Mouse (Mus musculus) intestine, embryonic 16.5 days (tissue): ENCODE measurements at regions not wholly inside any gene's neighbourhood (a gene's known extent, or its start where the extent isn't known, plus 50 kb on each side); places are given as distances from the start of the nearest gene placed in this dataset.

Experiments
- ATAC-seq: fragments of 200-750 bp; cut with Nextera tagmentation; 2 replicates; pipeline ENCODE4 v1.8.0; 2017; ENCODE audit warnings: moderate TSS enrichment, moderate library complexity
- H3K27ac ChIP-seq: fragments of 300-500 bp; sonication (generic); 2 replicates; pipeline ENCODE4 v1.5.1; 2014; ENCODE audit warnings: mild to moderate bottlenecking, low read length
- H3K27me3 ChIP-seq: fragments of 300-500 bp; sonication (generic); replicated peaks from 2 replicates; pipeline ENCODE4 v1.6.1; 2014; ENCODE audit warnings: low read length, control low read depth, mixed read lengths; ENCODE audit not compliant: control insufficient read depth, insufficient read depth
- H3K36me3 ChIP-seq: fragments of 300-500 bp; sonication (generic); 2 replicates; pipeline ENCODE4 v1.6.1; 2014; ENCODE audit warnings: low read length, control low read depth; ENCODE audit not compliant: control insufficient read depth, insufficient read depth
- H3K4me1 ChIP-seq: fragments of 300-500 bp; sonication (generic); 2 replicates; pipeline ENCODE4 v1.6.1; 2014; ENCODE audit warnings: low read length, control low read depth, mixed read lengths; ENCODE audit not compliant: control insufficient read depth, insufficient read depth
- H3K4me2 ChIP-seq: fragments of 300-500 bp; sonication (generic); 2 replicates; pipeline ENCODE4 v1.6.1; 2014; ENCODE audit warnings: low read depth, low read length, control low read depth
- H3K4me3 ChIP-seq: fragments of 300-500 bp; sonication (generic); 2 replicates; pipeline ENCODE4 v1.5.1; 2014; ENCODE audit warnings: mild to moderate bottlenecking, low read length
- H3K9ac ChIP-seq: fragments of 300-500 bp; sonication (generic); 2 replicates; pipeline ENCODE4 v1.6.1; 2014; ENCODE audit warnings: low read depth, low read length
- H3K9me3 ChIP-seq: fragments of 300-500 bp; sonication (generic); 2 replicates; pipeline ENCODE4 v1.6.1; 2016; ENCODE audit warnings: low read length, control low read depth; ENCODE audit not compliant: control insufficient read depth
- WGBS: fragments of 180-500 bp; shearing (Covaris S2); extraction: QIAGEN DNeasy Blood & Tissue Kit; methylation state at CpG from one replicate; pipeline ENCODE4 v1.1.7; 2014; 5-methylcytosine and 5-hydroxymethylcytosine counted together

DNA sequence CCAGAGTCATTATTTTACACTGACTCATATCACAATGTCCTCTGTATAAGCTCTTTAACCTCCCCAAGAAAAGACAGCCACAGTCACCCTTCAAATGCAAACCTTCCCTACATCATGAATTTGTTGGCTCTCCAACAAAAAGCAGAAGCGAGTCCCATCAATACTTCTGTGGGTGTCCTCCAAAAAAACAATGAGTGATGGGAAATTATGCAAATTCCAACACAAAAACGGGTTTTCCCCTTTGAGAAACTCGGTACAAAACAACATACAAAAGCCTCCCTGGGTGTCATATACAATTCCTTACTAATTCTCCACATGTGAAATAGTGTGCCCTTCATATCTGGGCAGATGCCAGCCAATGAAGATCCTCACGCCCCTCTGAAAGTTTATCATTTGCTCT lies 311.8 kb upstream of the 4930412O13Rik start:
- Histone ChIP-seq H3K36me3 (no peaks in the 10 kb centered on the region), H3K4me2 (no peak overlapping the region), H3K9ac (no peak overlapping the region), H3K27ac (no peak overlapping the region), H3K27me3 (no peaks in the 10 kb centered on the region), H3K4me1 (no peaks in the 10 kb centered on the region), H3K4me3 (no peak overlapping the region), H3K9me3 (no peaks in the 10 kb centered on the region)
- WGBS, result 79% methylated on average over 4 of the region's 4 CpGs
- no peak for ATAC-seq

DNA sequence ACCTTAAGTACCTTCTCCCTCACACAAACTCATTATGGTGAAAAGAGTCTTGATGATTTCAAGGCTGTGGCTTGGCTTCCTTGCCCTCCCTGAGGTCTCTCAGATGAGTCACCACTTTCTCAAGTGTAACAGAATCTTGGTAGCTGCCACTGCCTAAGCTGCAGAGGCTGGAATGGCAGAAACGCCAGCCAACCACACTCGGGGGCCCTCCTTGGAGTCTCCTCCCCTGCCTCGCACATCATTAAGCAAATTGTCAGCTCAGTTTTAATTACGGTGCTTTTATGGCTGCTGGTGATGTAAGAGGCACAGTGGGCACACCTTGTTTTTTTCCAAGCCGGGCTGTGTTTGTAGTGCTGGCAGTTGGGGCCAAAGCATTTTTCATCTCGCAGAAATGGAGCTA lies 306.9 kb upstream of the 4930412O13Rik start:
- H3K4me3 ChIP-seq, result no peak overlapping the region
- ATAC-seq, result no peak
- no peak overlapping the region for H3K27ac ChIP-seq
- H3K4me2 ChIP-seq, result no peak overlapping the region
- H3K36me3 ChIP-seq, result no peaks in the 10 kb centered on the region
- no peak overlapping the region for H3K9ac ChIP-seq
- no peaks in the 10 kb centered on the region for H3K4me1 ChIP-seq
- H3K27me3 ChIP-seq, result no peaks in the 10 kb centered on the region
- 40% methylated on average over 6 of the region's 6 CpGs for WGBS
- H3K9me3 ChIP-seq, result no peaks in the 10 kb centered on the region

DNA sequence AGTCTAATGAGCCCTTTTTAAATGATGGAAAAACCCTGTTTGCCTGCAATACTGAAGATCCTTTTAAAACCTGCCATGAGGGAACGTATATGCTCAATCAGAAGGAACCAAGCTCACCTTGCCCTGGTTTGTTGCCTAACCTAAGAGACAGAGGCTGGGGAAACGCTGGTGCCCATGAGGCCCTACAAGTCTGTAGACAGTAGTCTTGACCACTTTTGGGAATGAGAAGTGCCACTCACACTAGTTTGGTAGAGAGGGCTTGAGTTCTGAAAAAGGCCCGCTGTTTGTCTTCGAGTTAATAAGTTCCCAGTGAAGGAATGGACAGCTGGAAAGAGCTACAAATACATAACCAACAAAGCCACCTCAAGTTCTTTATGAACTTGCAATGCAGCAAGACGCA lies 306.4 kb upstream of the 4930412O13Rik start:
- no peak overlapping the region for H3K27ac ChIP-seq
- 87% methylated on average over 5 of the region's 5 CpGs for WGBS
- no peak overlapping the region for H3K9ac ChIP-seq
- H3K4me1 ChIP-seq, result no peaks in the 10 kb centered on the region
- no peaks in the 10 kb centered on the region for H3K9me3 ChIP-seq
- H3K4me3 ChIP-seq, result no peak overlapping the region
- no peak for ATAC-seq
- no peak overlapping the region for H3K4me2 ChIP-seq
- H3K36me3 ChIP-seq, result no peaks in the 10 kb centered on the region
- H3K27me3 ChIP-seq, result no peaks in the 10 kb centered on the region

DNA sequence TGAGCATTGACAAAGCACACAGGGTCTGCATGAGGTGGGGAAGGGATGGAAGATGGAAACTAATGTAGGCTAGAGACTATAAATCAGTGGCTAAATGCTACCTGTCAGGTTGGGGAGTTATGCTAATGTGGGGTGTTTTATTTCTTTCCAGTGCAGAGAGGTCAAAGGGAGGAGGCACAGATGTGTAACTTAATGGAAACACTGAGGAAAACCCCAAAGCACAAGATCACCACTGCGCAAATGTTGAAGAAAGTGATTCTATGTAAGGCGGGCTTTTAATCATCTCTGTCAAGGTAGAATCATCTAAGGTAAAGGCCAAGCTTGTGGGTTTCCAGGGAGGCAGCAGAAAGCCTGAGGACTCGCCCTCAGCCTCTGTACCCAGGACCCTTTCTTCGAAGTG lies 303.2 kb upstream of the 4930412O13Rik start:
- Histone ChIP-seq H3K27me3 (no peaks in the 10 kb centered on the region), H3K9ac (no peak overlapping the region), H3K4me2 (no peak overlapping the region), H3K36me3 (no peaks in the 10 kb centered on the region), H3K27ac (no peak overlapping the region), H3K4me3 (no peak overlapping the region), H3K4me1 (no peaks in the 10 kb centered on the region), H3K9me3 (no peaks in the 10 kb centered on the region)
- WGBS, result 77% methylated on average over 4 of the region's 4 CpGs
- ATAC-seq, result no peak

DNA sequence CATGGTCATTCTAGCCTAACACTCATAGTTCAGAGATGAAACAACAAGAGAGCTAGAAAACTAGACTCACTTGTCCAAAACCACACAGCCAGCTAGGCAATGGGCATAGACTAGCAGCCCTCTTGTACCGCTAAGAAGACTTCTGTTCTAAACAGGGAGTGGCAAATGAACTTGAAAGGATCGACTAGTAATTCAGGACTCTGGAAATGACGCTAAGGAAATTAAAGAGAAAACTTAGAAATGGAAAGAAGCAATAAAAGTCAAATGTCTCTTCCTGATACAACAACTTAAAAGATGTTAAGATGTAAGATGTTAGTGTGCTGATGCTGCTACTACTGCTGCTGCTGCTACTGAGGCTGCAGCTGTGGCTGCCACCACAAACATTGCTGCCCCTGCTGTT lies 293.7 kb upstream of the 4930412O13Rik start:
- no peaks in the 10 kb centered on the region for H3K4me1 ChIP-seq
- no peaks in the 10 kb centered on the region for H3K9me3 ChIP-seq
- no peak for ATAC-seq
- no peak overlapping the region for H3K9ac ChIP-seq
- H3K4me3 ChIP-seq, result no peak overlapping the region
- H3K27me3 ChIP-seq, result no peaks in the 10 kb centered on the region
- H3K4me2 ChIP-seq, result no peak overlapping the region
- H3K27ac ChIP-seq, result no peak overlapping the region
- H3K36me3 ChIP-seq, result no peaks in the 10 kb centered on the region
- WGBS, result 94% methylated on average over 3 of the region's 3 CpGs

DNA sequence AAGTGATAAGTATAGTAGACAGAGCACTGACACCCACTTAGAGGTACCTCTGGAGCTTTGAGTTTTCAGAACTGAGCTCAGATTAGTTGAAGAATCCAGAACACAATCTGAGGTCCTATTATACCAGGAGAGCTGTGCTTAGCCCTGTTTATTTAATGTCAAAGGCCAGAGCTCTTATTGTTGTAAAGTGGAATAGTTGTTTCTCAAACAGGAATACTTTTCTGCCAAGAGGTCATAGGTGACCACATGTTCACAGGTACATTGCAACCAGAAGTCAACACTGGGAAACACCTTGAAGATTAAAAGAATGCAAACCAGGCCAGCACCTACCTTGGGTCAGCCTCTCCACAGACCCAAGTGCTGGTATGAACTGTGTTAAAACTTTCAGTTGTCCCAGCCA lies 291.9 kb upstream of the 4930412O13Rik start:
- Histone ChIP-seq H3K9me3 (no peaks in the 10 kb centered on the region), H3K4me1 (no peaks in the 10 kb centered on the region), H3K27ac (no peak overlapping the region), H3K4me2 (no peak overlapping the region), H3K36me3 (no peaks in the 10 kb centered on the region), H3K27me3 (no peaks in the 10 kb centered on the region), H3K9ac (no peak overlapping the region), H3K4me3 (no peak overlapping the region)
- ATAC-seq, result no peak

DNA sequence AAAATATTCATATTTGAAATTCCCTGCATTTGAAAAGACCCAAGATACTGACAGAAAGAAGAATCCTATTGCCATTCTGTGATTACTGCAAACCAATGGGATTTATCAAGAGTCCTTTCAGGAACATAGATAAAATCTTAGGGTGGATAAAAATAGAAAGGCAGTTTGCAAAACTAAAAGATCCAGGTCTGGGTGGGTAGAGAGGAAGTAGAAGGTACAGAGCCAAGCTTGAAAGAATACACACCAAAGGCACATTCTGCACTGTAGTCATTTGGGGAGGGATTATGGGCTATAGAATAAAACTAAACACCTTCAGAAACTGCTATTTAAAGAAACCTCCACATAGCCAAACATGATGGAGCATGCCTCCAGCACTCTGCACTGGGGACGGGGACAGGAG lies 288.5 kb upstream of the 4930412O13Rik start:
- Histone ChIP-seq H3K9ac (no peak overlapping the region), H3K27me3 (no peaks in the 10 kb centered on the region), H3K4me2 (no peak overlapping the region), H3K9me3 (no peaks in the 10 kb centered on the region), H3K36me3 (no peaks in the 10 kb centered on the region), H3K27ac (no peak overlapping the region), H3K4me1 (no peaks in the 10 kb centered on the region), H3K4me3 (no peak overlapping the region)
- ATAC-seq, result no peak
- 79% methylated on average over 1 of the region's 1 CpGs for WGBS

DNA sequence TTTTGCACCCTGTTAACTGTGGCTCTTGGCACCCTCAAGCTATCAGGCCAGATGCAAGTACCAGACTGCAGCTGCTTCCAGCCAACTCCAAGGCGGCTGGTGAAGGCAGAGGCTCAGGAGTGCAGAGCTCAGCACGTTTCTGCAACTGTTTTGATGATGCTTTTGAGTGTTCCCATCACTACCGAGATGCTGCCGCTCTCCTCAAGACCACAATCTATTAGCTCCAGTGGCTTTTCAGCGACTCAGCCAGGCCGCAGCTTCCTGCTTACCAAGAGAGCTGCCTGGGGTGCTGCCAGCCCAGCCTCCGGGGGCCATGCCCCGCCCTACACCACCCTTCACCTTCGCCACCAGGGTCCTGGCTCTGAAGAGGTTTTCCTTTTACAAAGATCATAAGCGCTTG lies 287.1 kb upstream of the 4930412O13Rik start:
- H3K9ac ChIP-seq, result no peak overlapping the region
- 40% methylated on average over 10 of the region's 10 CpGs for WGBS

DNA sequence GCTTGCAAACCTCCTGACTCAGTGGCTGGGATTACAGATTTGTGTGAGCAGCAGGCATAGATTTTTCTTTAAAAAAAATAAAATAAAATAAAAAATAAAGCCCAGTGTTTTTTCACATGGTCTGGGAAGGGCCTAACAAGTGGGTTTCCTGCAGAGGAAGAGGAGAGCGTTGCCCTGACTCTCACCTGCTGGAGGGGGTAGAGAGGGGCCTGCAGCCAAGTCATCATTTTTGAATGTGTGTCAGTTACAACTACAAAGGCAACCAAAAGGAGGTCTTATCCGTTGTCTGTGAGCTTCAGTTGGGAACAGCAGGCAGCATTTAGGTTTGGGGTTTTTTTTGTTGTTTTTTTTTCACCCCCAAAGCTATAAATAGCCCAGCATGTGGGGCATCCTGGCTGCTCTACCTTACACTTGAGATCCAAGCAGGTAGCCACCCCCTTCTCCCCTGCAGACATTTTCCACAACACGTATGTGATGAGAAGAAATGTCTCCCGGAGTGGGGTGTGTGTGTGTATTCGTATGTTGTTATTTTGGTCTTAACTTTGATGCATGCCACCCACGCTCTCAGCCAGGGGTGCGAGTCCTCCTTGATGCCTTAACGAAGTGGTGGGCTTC lies 285.7 kb upstream of the 4930412O13Rik start:
- 73% methylated on average over 8 of the region's 8 CpGs for WGBS
- no peak overlapping the region for H3K4me2 ChIP-seq
- ATAC-seq, result no peak

More for the DNA sequence above, 287.1 kb upstream of the 4930412O13Rik start:
- Histone ChIP-seq H3K9me3 (no peaks in the 10 kb centered on the region), H3K27me3 (no peaks in the 10 kb centered on the region), H3K4me3 (no peak overlapping the region), H3K4me1 (no peaks in the 10 kb centered on the region), H3K36me3 (no peaks in the 10 kb centered on the region), H3K27ac (no peak overlapping the region), H3K4me2 (no peak overlapping the region)
- no peak for ATAC-seq

DNA sequence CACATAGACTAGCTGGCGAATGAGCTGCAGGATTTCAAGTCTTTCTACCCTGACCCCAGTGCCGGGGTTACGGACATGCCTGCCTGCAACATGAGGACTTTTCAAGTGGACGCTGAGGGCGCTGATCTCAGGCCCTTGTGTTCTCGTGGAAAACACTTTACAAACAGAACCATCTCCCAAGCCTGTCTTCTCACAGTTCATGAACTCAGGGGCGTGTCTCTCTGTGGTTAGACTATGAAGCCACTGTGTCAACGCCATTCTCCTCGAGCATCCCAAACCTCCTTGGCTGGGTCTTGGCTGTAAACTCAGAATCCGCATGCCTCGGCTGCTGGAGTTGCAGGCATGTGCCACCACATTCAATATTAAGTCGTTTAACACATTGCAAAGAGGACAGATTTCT lies 284.9 kb upstream of the 4930412O13Rik start:
- no peaks in the 10 kb centered on the region for H3K36me3 ChIP-seq
- no peak overlapping the region for H3K9ac ChIP-seq
- ATAC-seq, result no peak
- no peaks in the 10 kb centered on the region for H3K27me3 ChIP-seq
- no peak overlapping the region for H3K27ac ChIP-seq
- 68% methylated on average over 12 of the region's 12 CpGs for WGBS
- H3K4me2 ChIP-seq, result no peak overlapping the region
- H3K4me1 ChIP-seq, result no peaks in the 10 kb centered on the region
- no peak overlapping the region for H3K4me3 ChIP-seq
- no peaks in the 10 kb centered on the region for H3K9me3 ChIP-seq

More for the DNA sequence above, 285.7 kb upstream of the 4930412O13Rik start:
- Histone ChIP-seq H3K9ac (no peak overlapping the region), H3K4me3 (no peak overlapping the region), H3K4me1 (no peaks in the 10 kb centered on the region), H3K36me3 (no peaks in the 10 kb centered on the region), H3K27me3 (no peaks in the 10 kb centered on the region), H3K9me3 (no peaks in the 10 kb centered on the region), H3K27ac (no peak overlapping the region)
